8 mouse cellular contexts compared by ENCODE assay signal in the genomic region with DNA sequence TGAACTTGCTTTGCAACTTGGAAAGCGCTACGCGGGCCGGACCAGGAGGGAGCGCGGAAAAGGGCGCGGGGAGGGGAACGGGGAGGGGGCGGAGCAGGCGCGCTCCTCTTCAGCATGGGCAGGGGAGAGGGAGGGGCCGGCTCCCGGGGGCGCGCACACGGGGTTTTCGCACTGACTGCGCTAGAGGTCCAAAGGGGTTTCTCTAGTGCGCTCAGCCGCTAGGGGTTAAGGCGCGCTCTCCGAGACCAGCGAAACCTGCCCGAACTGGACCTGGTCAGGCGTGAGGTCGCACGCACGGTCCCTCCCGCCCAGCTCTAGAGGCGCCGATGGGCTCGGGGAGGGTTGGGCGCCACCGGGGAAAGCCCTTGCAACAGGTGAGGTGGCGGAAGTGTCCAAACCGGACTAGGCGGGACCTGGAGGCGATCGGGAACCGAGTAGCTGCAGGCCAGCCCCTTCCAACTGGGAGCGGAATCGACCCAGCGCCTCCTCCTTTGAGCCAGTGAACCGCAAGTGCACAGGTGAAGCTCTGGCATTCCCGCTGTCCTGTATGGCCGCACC. TPM values are rescaled to one million over a fixed set of nuclear protein-coding genes. Genes with fewer than 3 reads are reported as not detected.
DNase-seq lines count a peak whose midpoint lies in the region; ATAC-seq lines count a peak whose summit lies in the region.

No protein-coding gene starts in this region.

- peak overlapping the region; percentile 41 for H3K9ac ChIP-seq in forebrain, embryonic 15.5 days (replicated peaks)
- peak overlapping the region; percentile 48 for H3K9ac ChIP-seq in stomach, embryonic 14.5 days (replicated peaks; ENCODE audit: low read depth, low read length)

- H3K4me2 ChIP-seq in forebrain, embryonic 15.5 days (replicated peaks), result peak overlapping the region; percentile 63
- peak overlapping the region; percentile 47; the same call in 1 of the 2 replicates for H3K4me2 ChIP-seq in stomach, embryonic 14.5 days (replicated peaks; ENCODE audit: low read depth, low read length)

- peak overlapping the region; percentile 62 for H3K4me3 ChIP-seq in forebrain, embryonic 15.5 days
- peak overlapping the region; percentile 51 for H3K4me3 ChIP-seq in stomach, embryonic 14.5 days (ENCODE audit: low read depth, low read length)

- H3K27me3 ChIP-seq in forebrain, embryonic 15.5 days, result 0 out of 2 replicates have a peak, but pooled peaks cover 9% of the 10 kb centered on the region
- 0 out of 2 replicates have a peak, but pooled peaks cover 4% of the 10 kb centered on the region for H3K27me3 ChIP-seq in stomach, embryonic 14.5 days (ENCODE audit: control insufficient read depth, insufficient read depth, low read length)

- peak; percentile 79 for DNase-seq in ES-CJ7 (ENCODE audit: low read depth, low spot score)
- peak; percentile 37 for DNase-seq in adrenal gland, adult 8-10 months
- peak; percentile 15 for DNase-seq in heart, postnatal 25 days (ENCODE audit: low spot score)
- peak; percentile 83 to 90 for DNase-seq in kidney, postnatal 4 days
- DNase-seq in lung, postnatal 4 days, result peak; percentile 79 to 86

- H3K4me1 ChIP-seq in forebrain, embryonic 15.5 days, result no peaks in the 10 kb centered on the region
- H3K4me1 ChIP-seq in stomach, embryonic 14.5 days (ENCODE audit: control insufficient read depth, insufficient read depth, low read length), result no peaks in the 10 kb centered on the region

- intact Hi-C loops in heart, postnatal 25 days (cut with DNase I), result loop anchor here (5.0 kb wide), 2 partner anchors 48 to 62 kb away; no protein-coding TSS in a partner anchor

- H3K9me3 ChIP-seq in forebrain, embryonic 15.5 days, result no peaks in the 10 kb centered on the region
- H3K9me3 ChIP-seq in stomach, embryonic 14.5 days (ENCODE audit: control insufficient read depth, low read depth, low read length), result no peaks in the 10 kb centered on the region

- peak; percentile 90 for ATAC-seq in forebrain, embryonic 15.5 days (replicated peaks)
- peak; percentile 92 for ATAC-seq in stomach, embryonic 14.5 days (ENCODE audit: insufficient number of reproducible peaks, insufficient read depth, low FRiP score, low read depth)
- ATAC-seq in erythroid progenitor cell, adult 5-6 weeks (replicated peaks; ENCODE audit: low FRiP score, poor library complexity, severe bottlenecking), result no peak

- H3K36me3 ChIP-seq in forebrain, embryonic 15.5 days, result no peaks in the 10 kb centered on the region
- H3K36me3 ChIP-seq in stomach, embryonic 14.5 days (ENCODE audit: control insufficient read depth, insufficient read depth, low read length), result no peaks in the 10 kb centered on the region

- 18% methylated on average over 30 of the region's 48 CpGs for WGBS in forebrain, embryonic 15.5 days
- WGBS in stomach, embryonic 14.5 days, result 13% methylated on average over 41 of the region's 48 CpGs

- H3K27ac ChIP-seq in forebrain, embryonic 15.5 days (replicated peaks), result no peak overlapping the region
- peak overlapping the region; percentile 74 for H3K27ac ChIP-seq in stomach, embryonic 14.5 days (ENCODE audit: low read length)

RNA-seq across cellular contexts. Expression of gene Shroom2, which starts 0.4 kb away (rescaled TPM):
- 10 to 100 TPM in 2 of 4 experiments, 1 to 10 TPM in 2; 9.3 to 13.4 (median 10.3) TPM for total RNA-seq in adrenal gland, adult 8-10 months (2022)
- 39.3 and 41.7 TPM in 2 replicates for polyA plus RNA-seq in forebrain, embryonic 15.5 days (2015; fragmentation: Nextera tagmentation; extraction: Ambion mirVana)
- total RNA-seq in heart, postnatal 25 days (2021), result 1 to 10 TPM; 2.9 to 4.7 TPM
- 9.0 and 9.6 TPM in 2 replicates for polyA plus RNA-seq in stomach, embryonic 14.5 days (2014; fragmentation: Nextera tagmentation; extraction: Ambion mirVana)
- total RNA-seq in erythroid progenitor cell, adult 5-6 weeks (2015; ENCODE audit: low replicate concordance), result not detected in 2 replicates
- not detected in 2 replicates for total RNA-seq in erythroid progenitor cell, adult 5-6 weeks (2017; ENCODE audit: low replicate concordance)

RNA-seq across cellular contexts. Expression of gene Gpr143, which starts 12.0 kb away (rescaled TPM):
- total RNA-seq in adrenal gland, adult 8-10 months (2022), result under 1 TPM in 3 of 4 experiments, not detected in 1; 0.20 to 0.40 (median 0.38) TPM
- 0.19 and 0.25 TPM in 2 replicates for polyA plus RNA-seq in forebrain, embryonic 15.5 days (2015; fragmentation: Nextera tagmentation; extraction: Ambion mirVana)
- not detected for total RNA-seq in heart, postnatal 25 days (2021)
- polyA plus RNA-seq in stomach, embryonic 14.5 days (2014; fragmentation: Nextera tagmentation; extraction: Ambion mirVana), result 0.41 and 0.48 TPM in 2 replicates
- not detected in 2 replicates for total RNA-seq in erythroid progenitor cell, adult 5-6 weeks (2015; ENCODE audit: low replicate concordance)
- not detected in 2 replicates for total RNA-seq in erythroid progenitor cell, adult 5-6 weeks (2017; ENCODE audit: low replicate concordance)

Comparison
In these comparisons a context has a peak if more than half of its experiments do, and no peak if none do; other contexts are left out.
1. DNase-seq: peak in every context shown above with its lines; median percentile 86 in kidney, postnatal 4 days; 82 in lung, postnatal 4 days; 79 in ES-CJ7; 37 in adrenal gland, adult 8-10 months; 15 in heart, postnatal 25 days.